Mouse (Mus musculus): ENCODE measurements at regions not wholly inside any gene's neighbourhood (a gene's known extent, or its start where the extent isn't known, plus 50 kb on each side); places are given as distances from the start of the nearest gene placed in this dataset.

DNA sequence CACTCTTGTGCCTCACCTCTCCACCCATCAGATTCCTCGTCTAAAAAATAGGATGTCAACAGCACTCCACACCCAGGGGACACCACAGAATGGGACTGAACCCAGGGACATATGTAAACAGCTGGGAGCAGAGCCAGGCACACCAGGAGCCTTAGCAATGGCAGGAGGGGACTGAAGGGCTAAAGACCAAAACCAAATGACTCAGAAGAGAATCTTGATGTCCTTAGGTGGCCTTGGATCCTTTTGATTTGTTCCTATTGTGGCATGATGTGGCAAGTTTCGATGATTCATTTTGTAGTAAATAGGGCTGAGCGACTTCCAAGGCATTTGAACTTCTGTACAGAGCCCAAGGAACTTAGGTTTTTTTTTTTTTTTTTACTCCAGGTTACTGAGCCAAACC is 233.4 kb downstream of the Snx10 start:
- DNase-seq = no peak

DNA sequence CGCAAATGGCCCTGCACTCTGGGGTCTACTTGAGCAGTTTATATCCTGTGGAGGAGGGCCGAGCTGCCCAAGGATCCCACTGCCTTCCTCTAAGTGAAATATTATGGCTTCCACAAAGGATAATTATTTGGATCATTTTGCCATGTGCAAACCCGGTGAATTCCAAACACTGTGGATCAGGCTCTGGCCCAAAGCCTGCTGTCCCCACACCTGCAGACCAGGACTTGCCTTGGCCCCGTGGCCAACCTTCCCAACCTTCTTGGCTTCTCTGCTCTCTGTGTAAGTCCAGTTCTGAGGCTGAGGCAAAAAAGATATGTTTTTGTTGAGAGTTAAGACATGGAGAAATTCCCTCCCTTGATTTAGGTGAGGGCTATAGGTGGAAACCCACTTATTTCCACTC is 234.0 kb downstream of the Snx10 start:
- no peak for DNase-seq

DNA sequence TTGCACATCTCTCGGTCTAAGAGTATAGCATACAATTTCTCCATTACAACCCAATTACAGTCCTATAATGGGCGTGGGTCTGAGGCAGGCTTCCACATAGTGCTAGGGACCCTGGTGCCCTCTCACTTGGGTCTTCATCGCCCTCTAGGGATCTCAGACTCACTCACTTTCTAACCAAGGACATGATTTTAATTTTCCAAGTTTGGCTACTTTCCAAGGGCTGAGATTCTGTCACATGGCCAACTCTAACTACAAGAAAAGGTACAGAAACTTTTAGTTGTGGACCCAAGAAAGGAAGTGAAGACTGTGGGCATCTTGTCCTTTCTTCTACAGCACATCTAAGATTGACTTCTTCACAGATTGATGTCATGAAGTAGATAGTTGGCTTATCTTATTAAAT is 235.1 kb downstream of the Snx10 start:
- DNase-seq = no peak

DNA sequence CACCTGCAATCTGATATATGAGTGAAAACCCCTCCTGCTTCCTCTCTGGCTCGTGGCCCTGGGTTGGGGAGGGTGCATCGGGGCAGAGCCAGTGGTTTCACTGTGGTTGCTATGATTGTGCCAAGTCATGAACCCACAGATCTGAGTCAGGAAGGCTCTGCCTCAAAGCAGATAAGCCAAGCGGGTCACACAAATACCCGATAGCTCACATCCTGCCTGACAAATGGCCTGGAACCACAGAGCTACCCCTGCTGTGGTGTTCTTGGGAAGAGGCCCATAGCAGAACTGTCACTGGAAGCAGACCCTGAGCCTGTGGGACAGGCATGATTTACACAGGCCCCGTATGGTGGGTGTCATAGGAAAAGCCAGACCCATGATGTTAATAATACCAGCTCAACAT is 236.7 kb downstream of the Snx10 start:
- DNase-seq = no peak

DNA sequence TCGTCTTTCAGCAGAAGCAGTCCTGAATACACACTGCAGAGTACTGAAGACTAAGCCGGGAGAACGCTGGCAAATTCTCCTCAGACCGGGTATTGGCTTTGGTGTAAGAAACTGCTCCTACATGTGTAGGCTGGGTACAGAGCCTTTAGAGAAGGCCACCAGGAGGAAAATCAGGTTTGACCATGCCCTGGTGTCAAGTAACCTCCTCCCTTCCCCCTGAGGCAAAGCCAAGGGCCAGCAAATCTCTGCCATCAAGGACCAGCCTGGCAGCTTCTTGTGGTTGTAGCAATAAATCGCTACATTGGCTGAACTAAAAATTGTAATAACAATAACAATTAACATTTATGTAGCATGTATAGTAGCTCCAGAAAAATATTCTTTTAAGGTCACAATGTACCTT is 237.8 kb downstream of the Snx10 start:
- DNase-seq = no peak

DNA sequence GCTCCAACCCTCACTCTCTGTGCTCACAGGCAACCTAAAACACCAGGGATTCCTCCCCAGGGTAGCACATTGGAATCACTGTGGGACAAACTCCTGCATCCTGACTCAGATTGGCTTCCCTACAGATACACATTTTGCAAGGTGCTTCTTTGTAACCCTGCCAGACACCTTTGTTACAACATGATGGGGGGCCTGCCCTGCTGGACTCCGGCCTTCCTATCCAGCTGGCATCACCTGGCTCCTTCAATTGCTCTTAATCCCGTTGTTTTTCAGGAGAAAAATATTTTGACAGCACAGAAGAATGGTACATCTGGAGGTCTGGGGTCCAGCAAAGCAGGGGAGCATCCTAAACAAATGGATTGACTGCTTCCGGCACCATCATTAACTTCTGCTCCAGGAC is 242.8 kb downstream of the Snx10 start:
- DNase-seq = no peak

DNA sequence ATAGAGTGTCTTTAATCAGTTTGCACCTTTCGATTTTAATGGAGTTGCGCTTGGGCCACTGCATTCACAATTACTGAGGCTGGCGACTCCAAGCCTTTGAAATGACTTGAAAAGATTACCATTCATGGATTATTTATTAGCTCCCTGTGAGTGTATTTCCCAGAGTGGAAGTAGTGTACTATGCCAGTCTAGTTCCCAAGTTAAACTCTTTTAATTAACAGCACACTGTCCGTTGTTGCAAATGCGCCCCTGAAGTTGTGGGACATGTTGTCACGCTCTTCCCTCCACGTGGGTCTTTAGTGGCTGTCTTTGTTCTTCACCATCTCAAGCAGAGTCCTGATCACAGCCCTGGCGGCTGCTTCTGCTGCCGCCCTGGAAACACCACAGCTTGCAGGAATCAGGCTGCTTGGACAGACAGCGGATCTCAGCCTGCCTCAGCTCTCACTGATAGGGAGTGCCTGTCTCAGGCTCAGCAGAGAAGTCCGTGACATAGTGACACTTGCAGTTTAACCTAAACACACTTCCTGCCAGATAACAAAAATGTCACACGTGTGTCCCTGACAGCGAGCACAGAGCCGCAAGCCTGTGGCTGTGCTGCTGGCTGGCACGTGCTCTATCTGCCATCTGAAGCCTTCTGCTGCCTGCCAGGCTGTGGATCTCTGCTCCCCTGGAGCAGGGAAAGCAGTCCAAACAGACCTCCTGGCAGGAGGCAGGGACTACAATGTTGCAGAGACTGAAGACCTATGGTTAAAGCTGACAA is 244.1 kb downstream of the Snx10 start:
- DNase-seq = peak; percentile 58

DNA sequence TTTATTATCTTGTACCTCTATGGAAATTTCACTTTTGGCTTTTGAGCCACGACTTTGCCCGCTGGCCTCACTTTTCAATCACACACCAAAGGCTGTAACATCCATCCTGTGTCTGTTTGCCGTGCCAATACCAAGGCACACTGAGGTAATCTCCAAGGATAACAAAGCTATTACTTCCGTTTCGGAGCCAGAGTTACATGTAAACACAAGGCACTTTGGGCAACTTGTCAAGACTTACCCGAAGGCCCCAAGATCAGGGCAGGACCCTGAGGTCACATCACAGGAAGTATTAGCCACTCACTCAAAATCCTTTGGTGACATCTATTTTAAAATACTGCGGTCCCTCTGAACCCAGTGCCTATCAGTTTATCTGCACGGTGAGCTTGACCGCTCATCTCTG is 241.3 kb downstream of the Skap2 start:
- no peak for DNase-seq

DNA sequence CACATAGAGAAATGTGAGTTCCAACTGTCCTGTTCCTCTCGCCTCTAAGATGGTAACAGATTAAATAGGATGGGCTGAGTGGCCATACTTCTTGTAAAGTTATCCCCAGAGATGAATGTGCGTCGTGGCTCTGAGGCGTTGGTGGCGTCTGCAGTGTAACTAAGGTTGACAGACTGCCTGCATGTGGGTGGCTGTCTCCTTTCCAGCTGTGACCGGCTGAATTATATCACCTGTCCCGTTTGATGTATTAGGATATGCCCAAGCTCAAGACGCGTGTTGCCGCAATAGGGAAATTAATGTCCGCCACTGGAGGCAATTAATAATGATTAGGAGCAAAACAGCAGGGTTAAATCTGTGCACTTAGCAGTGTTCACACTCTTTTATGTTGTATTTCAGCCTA is 240.9 kb downstream of the Skap2 start:
- DNase-seq = no peak

DNA sequence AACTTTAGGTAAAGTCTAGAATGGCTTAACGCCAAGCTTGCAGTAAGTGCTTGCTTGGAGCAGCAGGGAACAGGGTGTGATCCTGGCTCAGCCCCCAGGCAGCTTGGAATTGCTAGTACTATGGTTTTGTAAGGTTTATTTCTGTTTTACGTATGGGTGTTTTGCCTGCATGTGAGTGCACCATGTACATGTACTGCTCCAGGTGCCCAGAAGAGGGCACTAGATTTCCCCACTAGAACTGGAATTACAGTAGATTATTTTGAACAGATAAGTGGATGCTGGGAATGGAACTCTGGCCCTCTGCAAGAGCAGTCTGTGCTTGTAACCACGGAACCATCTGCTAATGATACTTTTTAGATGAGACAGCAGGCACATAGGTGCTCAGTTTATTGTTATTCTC is 237.6 kb downstream of the Skap2 start:
- no peak for DNase-seq

DNA sequence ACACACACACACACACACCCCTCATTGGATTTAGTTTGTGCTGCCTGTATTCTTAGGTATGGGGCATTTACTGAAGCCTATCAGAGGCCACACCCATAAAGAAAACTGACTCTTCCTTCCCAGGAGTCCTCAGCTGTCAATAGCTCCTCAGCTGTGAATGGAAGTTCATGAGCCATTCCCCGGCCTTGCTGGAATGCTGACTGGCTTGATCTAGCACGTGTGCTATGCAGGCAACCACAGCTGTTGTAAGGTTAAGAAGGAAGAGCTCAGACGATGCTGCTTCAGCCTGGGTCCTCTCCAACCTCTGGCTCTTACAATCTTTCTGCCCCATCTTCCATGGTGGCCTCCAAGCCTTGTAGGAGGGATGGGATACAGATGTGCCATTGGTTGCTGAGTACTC is 226.7 kb downstream of the Skap2 start:
- DNase-seq = no peak

DNA sequence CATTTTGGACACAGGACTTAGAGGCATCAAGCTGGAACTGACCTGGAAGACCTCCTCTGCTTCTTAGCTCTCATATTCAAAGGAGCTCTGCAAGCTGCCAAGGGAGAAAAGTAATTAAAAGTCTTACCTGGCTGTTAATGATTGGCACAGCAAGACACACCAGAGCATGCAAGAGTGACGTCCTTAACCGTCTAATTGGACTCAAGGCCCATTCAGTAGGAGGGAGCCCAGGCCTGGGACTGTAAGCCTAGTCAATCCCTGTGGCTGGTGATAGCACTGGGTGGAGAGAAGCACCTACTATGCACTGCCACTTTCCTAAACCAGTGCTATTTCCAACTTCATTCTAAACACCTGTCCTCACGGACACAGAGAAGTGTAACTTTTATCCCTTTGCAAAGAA is 225.5 kb downstream of the Skap2 start:
- DNase-seq = peak; percentile 21

DNA sequence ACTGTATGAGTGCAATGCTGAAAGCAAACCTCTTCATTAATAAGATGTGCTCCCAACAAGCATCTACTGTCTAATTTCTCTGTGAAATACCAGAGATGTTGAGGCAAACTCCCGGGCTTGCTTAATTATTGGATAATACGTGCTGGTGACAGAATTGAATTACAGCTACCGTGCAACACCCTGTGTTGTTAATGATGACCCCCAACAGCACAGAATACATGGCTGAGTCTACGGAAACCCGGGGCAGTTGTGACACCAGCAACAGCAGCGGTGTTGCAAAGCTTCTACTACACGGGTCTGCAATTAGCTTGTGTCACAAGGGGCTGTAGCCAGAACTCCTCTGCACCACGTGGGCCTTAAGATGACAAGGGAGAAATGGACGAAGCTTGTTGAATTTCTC is 224.2 kb downstream of the Skap2 start:
- DNase-seq = no peak

DNA sequence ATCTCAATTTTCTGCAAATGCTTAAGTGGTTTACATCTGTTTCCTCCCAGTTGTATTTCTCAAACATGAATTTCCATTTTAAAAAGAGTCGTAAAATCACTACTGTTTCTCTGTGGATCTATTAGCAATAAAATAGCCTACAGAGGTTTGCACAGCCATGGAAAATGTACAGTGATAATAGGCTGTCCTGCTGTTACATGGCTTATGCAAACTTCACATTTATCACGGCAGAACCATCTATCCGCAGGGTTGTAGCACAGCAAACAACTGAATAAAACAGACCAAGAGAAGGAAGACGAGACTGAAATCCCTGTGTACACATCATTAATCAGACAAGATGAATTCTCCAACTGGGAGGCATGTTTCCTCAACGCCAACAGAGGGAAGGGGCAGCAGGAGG is 222.1 kb downstream of the Skap2 start:
- no peak for DNase-seq

DNA sequence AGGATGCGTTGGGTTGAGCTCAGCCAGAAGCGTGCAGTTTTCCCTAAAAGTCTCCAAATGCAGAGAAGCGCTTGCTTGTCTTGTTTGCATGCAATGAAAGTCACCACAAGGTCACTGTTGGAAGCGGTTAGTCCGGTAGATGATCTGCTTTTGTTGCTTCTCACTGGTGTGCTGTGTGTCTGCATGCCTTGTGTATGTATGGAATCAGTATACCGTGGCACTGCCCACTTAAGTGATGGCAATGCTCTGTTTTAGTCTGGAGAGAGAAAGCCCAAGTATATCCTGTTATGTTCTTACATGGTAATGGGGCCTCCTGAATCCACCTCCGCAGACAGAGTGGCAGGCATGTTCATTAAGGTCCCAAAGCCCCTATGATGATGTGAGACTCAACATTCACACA is 221.7 kb downstream of the Skap2 start:
- DNase-seq = no peak

DNA sequence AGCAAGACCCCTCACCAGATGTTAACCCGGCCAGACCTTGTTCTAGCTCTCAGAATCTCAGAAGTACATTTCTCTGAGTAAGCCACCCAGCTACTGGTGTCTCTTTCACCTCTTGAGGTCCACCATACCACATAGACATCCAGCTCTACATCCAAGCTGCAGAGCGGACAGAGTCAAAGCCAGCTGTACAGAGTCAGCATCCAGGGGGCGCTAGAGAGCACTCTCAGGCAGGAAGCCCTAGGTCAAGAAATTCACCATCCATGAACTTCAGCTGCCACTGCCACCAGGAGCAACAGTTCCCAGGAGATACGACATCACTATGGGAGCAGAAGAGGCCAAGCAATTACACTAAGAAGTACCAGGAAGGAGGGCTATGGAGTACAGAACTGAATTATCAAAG is 217.0 kb downstream of the Skap2 start:
- peak; percentile 61 for DNase-seq

DNA sequence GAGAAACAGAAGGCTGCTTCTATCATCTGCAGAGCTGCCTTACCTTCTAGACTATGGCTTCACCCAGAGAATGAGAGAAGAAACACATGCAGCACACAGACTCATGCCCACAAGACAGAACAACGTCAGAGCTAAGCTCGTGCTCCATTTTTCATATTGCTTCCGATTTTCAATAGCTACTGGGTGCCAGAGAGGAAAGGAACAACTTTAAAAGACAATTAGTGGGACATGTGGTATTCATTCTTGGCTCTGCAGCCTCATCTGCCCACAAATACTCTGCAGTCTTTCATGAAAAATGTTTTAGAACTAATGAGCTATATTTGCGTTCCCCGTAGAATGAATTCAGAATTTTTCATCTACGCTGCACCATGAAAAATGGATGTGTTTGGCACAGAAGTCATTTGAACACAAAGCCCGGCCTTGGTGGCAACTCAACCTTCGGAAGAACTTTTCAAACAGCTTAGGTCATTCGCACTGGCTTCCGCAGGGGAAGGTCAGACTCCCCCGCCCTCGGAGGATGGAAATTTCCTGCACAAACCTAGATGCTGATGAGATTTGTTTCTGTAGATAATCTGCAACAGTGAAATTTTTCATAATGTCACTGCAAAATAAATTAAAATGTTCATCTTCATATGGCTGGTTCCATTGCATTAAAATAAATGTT is 213.6 kb downstream of the Skap2 start:
- DNase-seq = no peak

DNA sequence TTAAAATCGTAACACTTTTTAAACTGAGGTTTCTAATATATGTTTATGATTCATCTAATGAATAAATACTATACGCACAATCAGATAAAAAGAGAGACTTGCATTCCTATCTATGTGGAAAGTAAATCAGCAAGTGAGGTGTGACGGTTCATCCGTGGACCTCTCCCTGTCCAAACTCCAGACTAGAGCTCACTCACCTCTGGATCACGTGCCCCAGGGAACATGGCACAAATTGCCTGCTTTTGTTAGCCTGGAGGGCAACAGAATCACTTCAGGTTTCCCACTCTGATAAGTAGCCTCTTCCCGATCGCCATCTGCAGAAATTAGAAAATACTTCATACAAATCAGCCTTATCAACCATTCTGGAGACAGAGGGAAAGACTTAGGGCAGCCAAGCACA is 206.7 kb downstream of the Skap2 start:
- no peak for DNase-seq

Data from kidney, postnatal 10 days (tissue).